Mouse (Mus musculus) stomach, embryonic 14.5 days (tissue): Measurements from ENCODE around the gene Fhad1. TPM values are rescaled to one million over a fixed set of nuclear protein-coding genes. Genes with fewer than 3 reads are reported as not detected.
A peak's percentile ranks its signal among the peaks of the same experiment; 100 is the strongest.

Experiments used
- ATAC-seq: fragments of 200-750 bp; cut with Nextera tagmentation; 2 replicates; pipeline ENCODE4 v1.8.0; 2017; ENCODE audit warnings: low read depth, moderate TSS enrichment; ENCODE audit not compliant: insufficient number of reproducible peaks, insufficient read depth, low FRiP score
- H3K27ac ChIP-seq: fragments of 300-500 bp; sonication (generic); 2 replicates; pipeline ENCODE4 v1.5.1; 2014; ENCODE audit warnings: mild to moderate bottlenecking, low read length, moderate library complexity, mixed read lengths
- H3K27me3 ChIP-seq: fragments of 300-500 bp; sonication (generic); 2 replicates; pipeline ENCODE4 v1.6.1; 2014; ENCODE audit warnings: low read length, control low read depth, mixed read lengths; ENCODE audit not compliant: control insufficient read depth, insufficient read depth
- H3K36me3 ChIP-seq: fragments of 300-500 bp; sonication (generic); 2 replicates; pipeline ENCODE4 v1.6.1; 2014; ENCODE audit warnings: mild to moderate bottlenecking, control low read depth, low read length, moderate library complexity, mixed read lengths; ENCODE audit not compliant: control insufficient read depth, insufficient read depth
- H3K4me1 ChIP-seq: fragments of 300-500 bp; sonication (generic); 2 replicates; pipeline ENCODE4 v1.6.1; 2014; ENCODE audit warnings: low read length, control low read depth, mixed read lengths; ENCODE audit not compliant: control insufficient read depth, insufficient read depth
- H3K4me2 ChIP-seq: fragments of 300-500 bp; sonication (generic); replicated peaks from 2 replicates; pipeline ENCODE4 v1.6.1; 2014; ENCODE audit warnings: low read depth, low read length, control low read depth
- H3K4me3 ChIP-seq: fragments of 300-500 bp; sonication (generic); 2 replicates; pipeline ENCODE4 v1.5.1; 2014; ENCODE audit warnings: low read depth, low read length, control low read depth
- H3K9ac ChIP-seq: fragments of 300-500 bp; sonication (generic); replicated peaks from 2 replicates; pipeline ENCODE4 v1.6.1; 2014; ENCODE audit warnings: low read depth, mild to moderate bottlenecking, control low read depth, low read length, moderate library complexity, mixed read lengths
- H3K9me3 ChIP-seq: fragments of 300-500 bp; sonication (generic); 2 replicates; pipeline ENCODE4 v1.6.1; 2016; ENCODE audit warnings: low read depth, low read length, control low read depth; ENCODE audit not compliant: control insufficient read depth
- WGBS: fragments of 180-500 bp; shearing (Covaris S2); extraction: QIAGEN DNeasy Blood & Tissue Kit; methylation state at CpG from one replicate; pipeline ENCODE4 v1.1.7; 2014; 5-methylcytosine and 5-hydroxymethylcytosine counted together
- polyA plus RNA-seq: library from polyadenylated mRNA; unstranded; fragments of >200 nt; fragmentation: Nextera tagmentation; extraction: Ambion mirVana; gene quantifications from 2 replicates; pipeline ENCODE4 v1.2.1, GENCODE M21; 2014

Fhad1 gene
- polyA plus RNA-seq, 1 experiment from 2014 or later = 0.78 TPM

DNA sequence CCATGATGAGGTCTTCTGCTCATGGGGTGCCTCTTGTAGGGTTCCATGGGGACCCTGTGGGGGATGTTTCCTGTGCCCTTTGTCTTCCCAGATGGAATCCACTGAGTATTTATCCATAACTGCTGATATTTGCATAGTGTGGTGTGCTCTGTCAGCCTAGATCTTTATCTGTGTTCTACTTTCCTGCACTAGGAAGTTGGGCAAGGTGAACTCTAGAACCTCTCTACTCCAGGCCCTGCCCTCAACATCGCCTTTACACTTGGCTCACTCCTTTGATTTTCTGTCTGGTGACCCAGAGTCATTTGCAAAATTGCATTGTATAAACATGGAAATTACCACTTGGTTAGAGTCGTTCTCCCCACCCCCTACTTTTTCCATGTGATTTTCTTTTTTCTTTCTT lies 9.7 kb upstream of the Fhad1 start:
- Histone ChIP-seq H3K4me1 (no peaks in the 10 kb centered on the region), H3K4me2 (no peak overlapping the region), H3K36me3 (no peaks in the 10 kb centered on the region), H3K9ac (no peak overlapping the region), H3K4me3 (no peak overlapping the region), H3K9me3 (no peaks in the 10 kb centered on the region), H3K27ac (no peak overlapping the region), H3K27me3 (no peaks in the 10 kb centered on the region)
- ATAC-seq = no peak
- WGBS = 92% methylated on average over 2 of the region's 2 CpGs

DNA sequence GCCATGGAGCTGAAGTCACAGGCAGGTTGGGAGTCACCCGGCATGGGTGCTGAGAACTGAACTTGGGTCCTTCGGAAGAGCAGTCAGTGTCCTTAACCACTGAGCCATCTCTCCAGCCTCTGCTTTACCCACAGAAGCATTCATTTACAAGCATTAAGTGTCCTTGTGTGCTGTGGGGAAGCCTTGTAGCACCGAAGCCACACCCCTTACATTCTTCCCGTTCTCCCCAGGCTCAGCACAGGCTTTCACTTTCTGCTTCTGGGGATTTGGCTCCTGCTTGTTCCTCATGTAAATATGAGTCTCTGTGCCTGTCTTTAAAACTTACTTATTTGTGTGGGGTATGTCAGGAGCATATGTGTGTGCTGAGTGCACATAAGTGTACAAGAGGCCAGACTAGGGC lies 8.3 kb upstream of the Fhad1 start:
- Histone ChIP-seq H3K4me2 (no peak overlapping the region), H3K9me3 (no peaks in the 10 kb centered on the region)
- ATAC-seq = no peak

DNA sequence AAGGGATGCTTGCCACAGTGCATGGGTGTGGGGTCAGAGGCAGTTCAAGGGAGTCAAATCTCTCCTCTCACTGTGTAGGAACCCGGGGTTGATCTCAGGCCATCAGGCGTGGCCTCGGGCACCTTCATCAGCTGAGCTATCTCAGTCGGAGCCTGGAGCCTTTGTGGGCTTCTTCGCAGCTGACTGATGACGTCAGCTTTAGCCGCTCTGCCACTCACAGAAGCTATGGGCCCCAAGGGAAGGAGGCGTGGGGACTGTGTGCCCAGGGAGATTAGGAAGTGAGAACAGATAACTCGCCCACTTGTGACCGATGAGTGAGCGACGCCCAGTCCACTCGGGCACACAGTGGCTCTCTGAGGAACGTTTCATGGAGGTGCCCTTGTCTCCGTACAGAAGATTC lies 2.8 kb upstream of the Fhad1 start:
- Histone ChIP-seq H3K4me1 (peaks cover 11% of the 10 kb centered on the region; the same call in 1 of the 2 replicates), H3K27me3 (no peaks in the 10 kb centered on the region), H3K4me2 (peak overlapping the region; percentile 11; the same call in 1 of the 2 replicates), H3K36me3 (no peaks in the 10 kb centered on the region), H3K9me3 (no peaks in the 10 kb centered on the region), H3K27ac (no peak overlapping the region), H3K9ac (no peak overlapping the region), H3K4me3 (no peak overlapping the region)
- peak; percentile 39; the same call in 1 of the 2 replicates for ATAC-seq
- WGBS = 42% methylated on average over 15 of the region's 15 CpGs

More for the DNA sequence above, 8.3 kb upstream of the Fhad1 start:
- Histone ChIP-seq H3K4me3 (no peak overlapping the region), H3K4me1 (no peaks in the 10 kb centered on the region), H3K27me3 (no peaks in the 10 kb centered on the region), H3K27ac (no peak overlapping the region), H3K9ac (no peak overlapping the region), H3K36me3 (no peaks in the 10 kb centered on the region)
- WGBS = 70% methylated on average over 4 of the region's 4 CpGs

DNA sequence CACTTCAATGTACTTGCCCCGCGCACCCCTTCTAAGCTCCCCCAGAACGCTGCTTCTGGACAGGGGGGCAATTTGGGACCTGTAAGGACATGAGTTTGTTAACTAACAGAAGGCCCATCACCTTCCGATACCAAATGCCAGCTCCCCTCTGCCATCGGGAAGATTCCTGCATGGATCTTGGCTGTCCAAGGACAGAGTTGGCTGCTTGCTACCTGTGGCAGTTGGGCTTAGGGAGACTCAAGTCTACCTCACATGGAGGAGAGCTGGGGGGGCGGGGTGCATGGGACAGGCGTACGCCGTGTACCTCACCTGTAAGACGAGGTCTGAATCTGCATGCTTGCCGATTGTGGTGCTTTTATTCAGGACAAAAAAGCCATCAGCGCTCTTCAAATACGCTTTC lies 3.6 kb downstream of the Fhad1 start:
- no peaks in the 10 kb centered on the region for H3K9me3 ChIP-seq
- WGBS = 84% methylated on average over 13 of the region's 13 CpGs
- H3K27ac ChIP-seq = no peak overlapping the region
- H3K36me3 ChIP-seq = no peaks in the 10 kb centered on the region
- no peak overlapping the region for H3K4me3 ChIP-seq
- H3K9ac ChIP-seq = no peak overlapping the region
- peaks cover 8% of the 10 kb centered on the region; the same call in 1 of the 2 replicates for H3K4me1 ChIP-seq
- H3K27me3 ChIP-seq = no peaks in the 10 kb centered on the region
- no peak for ATAC-seq
- H3K4me2 ChIP-seq = no peak overlapping the region

DNA sequence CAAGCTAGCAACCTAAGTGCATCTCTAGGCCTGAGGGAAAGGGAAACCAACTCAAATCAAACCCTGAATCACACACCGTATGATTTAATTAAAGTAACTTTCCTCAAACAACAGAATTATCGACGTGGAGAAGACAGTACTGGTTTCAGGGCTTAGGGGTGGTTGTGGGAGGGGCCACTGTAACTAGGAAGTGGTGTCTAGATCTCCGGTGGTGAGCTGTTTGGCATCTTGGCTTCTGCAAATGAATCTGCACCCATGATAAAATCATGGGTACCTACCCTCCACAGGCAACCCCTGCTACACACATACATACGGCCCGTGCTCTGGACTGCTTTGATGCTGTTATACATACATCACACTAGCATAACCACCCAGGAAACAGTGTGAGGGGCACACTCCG lies 4.4 kb downstream of the Fhad1 start:
- ATAC-seq = no peak
- Histone ChIP-seq H3K27me3 (no peaks in the 10 kb centered on the region), H3K36me3 (no peaks in the 10 kb centered on the region), H3K27ac (no peak overlapping the region), H3K9ac (no peak overlapping the region), H3K4me3 (no peak overlapping the region), H3K4me2 (no peak overlapping the region), H3K9me3 (no peaks in the 10 kb centered on the region), H3K4me1 (peaks cover 4% of the 10 kb centered on the region; the same call in 1 of the 2 replicates)
- WGBS = 74% methylated on average over 7 of the region's 7 CpGs

DNA sequence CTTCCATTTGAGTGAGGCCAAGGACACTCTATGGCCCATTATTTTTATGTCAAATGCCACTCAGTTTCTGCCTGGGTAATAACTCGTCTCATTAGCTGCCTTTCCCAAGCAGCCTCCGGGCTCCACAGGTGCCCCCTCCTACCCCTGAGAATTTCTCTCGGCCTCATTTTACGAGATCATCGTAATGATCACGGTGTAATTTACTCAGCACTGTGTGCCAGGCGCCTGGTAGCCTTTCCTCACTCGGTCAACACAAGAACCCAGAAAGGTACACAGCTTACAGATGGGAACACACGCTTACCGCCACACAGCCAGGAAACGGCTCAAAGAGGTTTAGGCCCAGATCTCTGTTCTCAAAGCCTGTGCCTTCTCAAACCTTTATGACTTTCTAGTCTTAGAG lies 6.7 kb downstream of the Fhad1 start:
- Histone ChIP-seq H3K4me1 (no peaks in the 10 kb centered on the region), H3K4me3 (no peak overlapping the region), H3K9me3 (no peaks in the 10 kb centered on the region), H3K27me3 (no peaks in the 10 kb centered on the region), H3K9ac (no peak overlapping the region), H3K4me2 (no peak overlapping the region), H3K36me3 (no peaks in the 10 kb centered on the region), H3K27ac (no peak overlapping the region)
- WGBS = 79% methylated on average over 11 of the region's 11 CpGs
- ATAC-seq = no peak; the same call in 1 of the 2 replicates

DNA sequence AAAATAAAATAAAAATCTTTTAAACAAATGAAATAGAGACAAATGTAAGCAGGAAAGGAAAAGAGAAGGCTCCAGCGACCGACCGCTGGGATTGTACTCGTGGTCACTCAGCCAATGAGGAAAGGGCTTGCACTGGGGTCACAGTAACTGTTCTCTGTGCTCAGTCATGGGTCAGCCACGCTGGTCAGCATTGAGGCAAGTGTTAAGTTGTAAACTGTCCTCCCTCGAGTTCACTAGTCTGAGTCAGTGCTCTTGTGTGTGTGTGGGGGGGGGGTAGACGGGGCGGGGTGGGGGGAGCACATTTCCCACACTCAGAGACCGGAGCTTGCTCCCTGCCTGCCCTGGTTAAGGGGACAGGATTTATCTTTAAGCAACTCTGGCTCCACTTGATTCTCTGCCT lies 14.3 kb downstream of the Fhad1 start:
- Histone ChIP-seq H3K4me1 (peaks cover 8% of the 10 kb centered on the region; the same call in 1 of the 2 replicates), H3K4me3 (no peak overlapping the region), H3K27me3 (no peaks in the 10 kb centered on the region), H3K9me3 (0 out of 2 replicates have a peak, but pooled peaks cover 3% of the 10 kb centered on the region), H3K9ac (no peak overlapping the region), H3K4me2 (no peak overlapping the region), H3K27ac (peak overlapping the region; percentile 33; the same call in 1 of the 2 replicates), H3K36me3 (no peaks in the 10 kb centered on the region)
- ATAC-seq = no peak
- WGBS = 45% methylated on average over 9 of the region's 9 CpGs

DNA sequence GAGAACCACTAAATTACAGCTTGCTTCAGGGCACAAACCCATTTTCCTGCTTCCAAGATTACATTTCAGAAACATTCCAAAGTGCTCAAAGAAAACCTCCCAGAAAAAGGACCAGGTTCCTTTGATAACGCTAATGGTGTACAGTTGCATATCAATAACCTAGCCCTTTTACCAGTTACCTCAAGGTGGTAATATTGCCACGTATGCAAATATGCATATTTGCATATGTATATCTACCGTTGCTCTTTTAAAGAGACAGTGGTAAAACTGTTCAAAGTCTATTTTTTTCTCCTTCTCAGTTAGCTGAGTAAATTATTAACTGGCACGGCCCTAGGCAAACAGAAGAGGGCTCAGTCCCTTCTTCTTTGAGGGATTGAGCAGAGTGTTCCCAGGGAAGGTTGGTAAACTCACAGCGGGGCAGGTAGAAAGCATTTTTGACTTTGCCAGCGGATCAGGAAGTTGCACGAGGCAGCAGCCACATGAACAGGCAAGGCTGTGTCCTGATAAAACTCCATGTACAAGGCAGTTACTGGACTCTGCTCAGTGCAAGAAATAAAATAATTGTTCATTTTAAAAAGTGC lies 15.3 kb downstream of the Fhad1 start:
- 47% methylated on average over 7 of the region's 7 CpGs for WGBS
- no peak overlapping the region for H3K4me2 ChIP-seq
- peak overlapping the region; percentile 67; the same call in 1 of the 2 replicates for H3K27ac ChIP-seq
- peak; percentile 63 for ATAC-seq
- H3K36me3 ChIP-seq = no peaks in the 10 kb centered on the region
- H3K4me3 ChIP-seq = no peak overlapping the region
- peaks cover 8% of the 10 kb centered on the region; the same call in 1 of the 2 replicates for H3K4me1 ChIP-seq
- H3K27me3 ChIP-seq = no peaks in the 10 kb centered on the region
- H3K9ac ChIP-seq = no peak overlapping the region
- 0 out of 2 replicates have a peak, but pooled peaks cover 3% of the 10 kb centered on the region for H3K9me3 ChIP-seq
